Mouse (Mus musculus): ENCODE data around the gene Cntln.

Gene Cntln

GRCm38 (mm10) chr4:84884111-84884538, at the start of gene Cntln:
TSS of gene Cntln (plus strand) at chr4:84884309.
- peak; percentile 71 for DNase-seq (ENCODE audit: low spot score)

GRCm38 (mm10) chr4:84836979-84837378, 47.1 kb upstream of the Cntln start:
- no peak for DNase-seq (ENCODE audit: low spot score)

- DNase-seq (ENCODE audit: low spot score) = no peak
Observed at GRCm38 (mm10) chr4:84838545-84838944, 45.6 kb upstream of the Cntln start.

GRCm38 (mm10) chr4:84839466-84839865, 44.6 kb upstream of the Cntln start:
- no peak for DNase-seq (ENCODE audit: low spot score)

GRCm38 (mm10) chr4:84857588-84857987, 26.5 kb upstream of the Cntln start:
- DNase-seq (ENCODE audit: low spot score) = no peak

GRCm38 (mm10) chr4:84876347-84876746, 7.8 kb upstream of the Cntln start:
- no peak for DNase-seq (ENCODE audit: low spot score)

- no peak for DNase-seq (ENCODE audit: low spot score)
Observed at GRCm38 (mm10) chr4:84883646-84884045, 463 bp upstream of the Cntln start.

- peak; percentile 9 for DNase-seq (ENCODE audit: low spot score)
Observed at GRCm38 (mm10) chr4:84884539-84885270, 596 bp downstream of the Cntln start.

- DNase-seq (ENCODE audit: low spot score) = no peak
Observed at GRCm38 (mm10) chr4:84885271-84885540, 1.1 kb downstream of the Cntln start.

GRCm38 (mm10) chr4:84918393-84918792, 34.3 kb downstream of the Cntln start:
- DNase-seq (ENCODE audit: low spot score) = no peak

GRCm38 (mm10) chr4:84934342-84934929, 50.3 kb downstream of the Cntln start:
- no peak for DNase-seq (ENCODE audit: low spot score)

GRCm38 (mm10) chr4:84942059-84942458, 58.0 kb downstream of the Cntln start:
- no peak for DNase-seq (ENCODE audit: low spot score)

GRCm38 (mm10) chr4:84942651-84943050, 58.5 kb downstream of the Cntln start:
- no peak for DNase-seq (ENCODE audit: low spot score)

GRCm38 (mm10) chr4:84944100-84944499, 60.0 kb downstream of the Cntln start:
- no peak for DNase-seq (ENCODE audit: low spot score)

- DNase-seq (ENCODE audit: low spot score) = no peak
Observed at GRCm38 (mm10) chr4:84946450-84946849, 62.3 kb downstream of the Cntln start.

- no peak for DNase-seq (ENCODE audit: low spot score)
Observed at GRCm38 (mm10) chr4:84976875-84977646, 93.0 kb downstream of the Cntln start.

- no peak for DNase-seq (ENCODE audit: low spot score)
Observed at GRCm38 (mm10) chr4:84995520-84996348, 111.6 kb downstream of the Cntln start.

- DNase-seq (ENCODE audit: low spot score) = no peak
Observed at GRCm38 (mm10) chr4:85005581-85005980, 121.5 kb downstream of the Cntln start.

- DNase-seq (ENCODE audit: low spot score) = no peak
Observed at GRCm38 (mm10) chr4:85006789-85007188, 122.7 kb downstream of the Cntln start.

- DNase-seq (ENCODE audit: low spot score) = no peak
Observed at GRCm38 (mm10) chr4:85010846-85011245, 126.7 kb downstream of the Cntln start.

- no peak for DNase-seq (ENCODE audit: low spot score)
Observed at GRCm38 (mm10) chr4:85045748-85046147, 161.6 kb downstream of the Cntln start.

GRCm38 (mm10) chr4:85049933-85050553, 165.9 kb downstream of the Cntln start:
- no peak for DNase-seq (ENCODE audit: low spot score)

Data from spleen, adult 12 weeks (tissue).